Mouse (Mus musculus) erythroblast, adult 5-6 weeks (primary cell): Measurements from ENCODE around the gene Atp1b2. TPM values are rescaled to one million over a fixed set of nuclear protein-coding genes. Genes with fewer than 3 reads are reported as not detected.

Experiments
- ATAC-seq: replicated peaks from 2 replicates; pipeline ENCODE4 v1.8.0; 2016; ENCODE audit warnings: moderate number of reproducible peaks, mild to moderate bottlenecking, moderate TSS enrichment, inconsistent platforms; ENCODE audit not compliant: poor library complexity, low FRiP score, severe bottlenecking
- total RNA-seq, 2 experiments: library from RNA; stranded (forward) in 1 of 2; stranded (reverse) in 1 of 2; fragments of 150-400 nt in 1 of 2; fragments of 200-764, 138-1000 nt in 1 of 2; gene quantifications; 2 replicates each; pipeline versions ENCODE4 v1.2.3 to v1.2.4; 2015 to 2017; ENCODE audit warnings: low replicate concordance in 2 of 2

The Atp1b2 gene
- total RNA-seq, 2 experiments from 2014 or later, result 1.2 to 10.6 TPM

GRCm38 (mm10) chr11:69553341-69553721 lies 52.4 kb downstream of the Atp1b2 start:
- no peak for ATAC-seq

DNA sequence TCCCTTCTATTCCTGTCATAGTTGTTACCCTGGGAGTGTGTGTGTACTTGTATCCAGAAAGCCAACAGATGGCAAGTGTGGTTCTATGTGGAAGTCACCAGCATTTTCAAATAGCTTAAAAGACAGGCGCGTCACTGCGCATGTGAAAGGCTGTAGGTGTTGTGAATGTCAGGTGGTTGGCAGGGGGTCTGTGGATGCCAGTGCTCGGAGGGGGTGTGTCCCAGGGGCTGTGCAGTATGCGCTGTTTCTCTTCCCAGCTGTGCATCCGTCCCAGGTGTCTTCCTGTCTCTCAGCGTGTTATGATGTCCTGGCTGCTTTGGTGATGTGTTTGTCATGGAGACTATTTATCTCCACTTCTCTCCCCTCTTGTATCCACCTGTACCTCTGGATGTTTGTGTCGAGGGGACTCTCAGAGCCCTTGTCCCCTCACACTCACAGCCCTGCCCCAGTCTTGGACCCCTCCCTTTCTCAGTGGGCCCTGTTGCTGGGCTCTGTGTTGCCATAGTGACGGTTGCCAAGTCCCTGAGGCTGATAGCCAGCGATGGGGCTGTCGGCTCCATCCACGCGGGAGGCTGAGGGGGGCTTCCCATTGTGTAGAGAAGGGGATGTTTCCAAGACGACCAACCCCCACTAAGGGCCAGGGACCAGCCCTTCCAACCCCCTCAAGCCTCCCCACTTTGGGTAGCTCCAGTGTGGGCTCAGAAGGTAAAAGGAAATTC lies 53.0 kb downstream of the Atp1b2 start:
- no peak for ATAC-seq

GRCm38 (mm10) chr11:69551310-69551709 lies 54.4 kb downstream of the Atp1b2 start:
- ATAC-seq, result no peak

Other genes starting within 250 kb of the Atp1b2 start
Only the 30 nearest of the 32 such genes appear.
- 25.6 and 30.3 TPM in 2 replicates for gene Naa38, start 210.5 kb downstream of the Atp1b2 start, total RNA-seq (2015; ENCODE audit: low replicate concordance)
- gene Naa38, start 210.5 kb downstream of the Atp1b2 start, total RNA-seq (2017; ENCODE audit: low replicate concordance), result 18.5 and 25.2 TPM in 2 replicates
- 12.5 and 16.1 TPM in 2 replicates for gene Cyb5d1, start 210.3 kb downstream of the Atp1b2 start, total RNA-seq (2015; ENCODE audit: low replicate concordance)
- gene Cyb5d1, start 210.3 kb downstream of the Atp1b2 start, total RNA-seq (2017; ENCODE audit: low replicate concordance), result 23.5 and 31.4 TPM in 2 replicates
- gene Tmem88, start 207.7 kb downstream of the Atp1b2 start, total RNA-seq (2015; ENCODE audit: low replicate concordance), result not detected in 2 replicates
- not detected in 2 replicates for gene Tmem88, start 207.7 kb downstream of the Atp1b2 start, total RNA-seq (2017; ENCODE audit: low replicate concordance)
- gene Kdm6b, start 192.3 kb downstream of the Atp1b2 start, total RNA-seq (2015; ENCODE audit: low replicate concordance), result 5.8 and 8.2 TPM in 2 replicates
- 0.84 and 1.5 TPM in 2 replicates for gene Kdm6b, start 192.3 kb downstream of the Atp1b2 start, total RNA-seq (2017; ENCODE audit: low replicate concordance)
- gene Dnah2, start 56.8 kb downstream of the Atp1b2 start, total RNA-seq (2015; ENCODE audit: low replicate concordance), result not detected in 2 replicates
- not detected in 2 replicates for gene Dnah2, start 56.8 kb downstream of the Atp1b2 start, total RNA-seq (2017; ENCODE audit: low replicate concordance)
- gene Efnb3, start 45.7 kb downstream of the Atp1b2 start, total RNA-seq (2015; ENCODE audit: low replicate concordance), result 1.2 TPM in 1 of 2 replicates, not detected in the other
- 1.3 and 2.2 TPM in 2 replicates for gene Efnb3, start 45.7 kb downstream of the Atp1b2 start, total RNA-seq (2017; ENCODE audit: low replicate concordance)
- 18.4 and 21.3 TPM in 2 replicates for gene Wrap53, start 25.7 kb downstream of the Atp1b2 start, total RNA-seq (2015; ENCODE audit: low replicate concordance)
- 7.7 and 8.9 TPM in 2 replicates for gene Wrap53, start 25.7 kb downstream of the Atp1b2 start, total RNA-seq (2017; ENCODE audit: low replicate concordance)
- 44.6 and 56.8 TPM in 2 replicates for gene Trp53, start 25.6 kb downstream of the Atp1b2 start, total RNA-seq (2015; ENCODE audit: low replicate concordance)
- 25.1 and 28.0 TPM in 2 replicates for gene Trp53, start 25.6 kb downstream of the Atp1b2 start, total RNA-seq (2017; ENCODE audit: low replicate concordance)
- gene Shbg, start 12.0 kb upstream of the Atp1b2 start, total RNA-seq (2015; ENCODE audit: low replicate concordance), result not detected in 2 replicates
- 0.51 TPM in 1 of 2 replicates, not detected in the other for gene Shbg, start 12.0 kb upstream of the Atp1b2 start, total RNA-seq (2017; ENCODE audit: low replicate concordance)
- gene Sat2, start 16.1 kb upstream of the Atp1b2 start, total RNA-seq (2015; ENCODE audit: low replicate concordance), result not detected in 2 replicates
- 0.70 TPM in 1 of 2 replicates, not detected in the other for gene Sat2, start 16.1 kb upstream of the Atp1b2 start, total RNA-seq (2017; ENCODE audit: low replicate concordance)
- 12.3 and 19.2 TPM in 2 replicates for gene Fxr2, start 27.0 kb upstream of the Atp1b2 start, total RNA-seq (2015; ENCODE audit: low replicate concordance)
- gene Fxr2, start 27.0 kb upstream of the Atp1b2 start, total RNA-seq (2017; ENCODE audit: low replicate concordance), result 14.4 and 26.6 TPM in 2 replicates
- not detected in 2 replicates for gene Sox15, start 49.4 kb upstream of the Atp1b2 start, total RNA-seq (2015; ENCODE audit: low replicate concordance)
- gene Sox15, start 49.4 kb upstream of the Atp1b2 start, total RNA-seq (2017; ENCODE audit: low replicate concordance), result not detected in 2 replicates
- 2.9 and 15.6 TPM in 2 replicates for gene Mpdu1, start 56.7 kb upstream of the Atp1b2 start, total RNA-seq (2015; ENCODE audit: low replicate concordance)
- 6.4 and 19.6 TPM in 2 replicates for gene Mpdu1, start 56.7 kb upstream of the Atp1b2 start, total RNA-seq (2017; ENCODE audit: low replicate concordance)
- 42.6 and 48.8 TPM in 2 replicates for gene Cd68, start 60.2 kb upstream of the Atp1b2 start, total RNA-seq (2015; ENCODE audit: low replicate concordance)
- 20.9 and 44.4 TPM in 2 replicates for gene Cd68, start 60.2 kb upstream of the Atp1b2 start, total RNA-seq (2017; ENCODE audit: low replicate concordance)
- 177 and 204 TPM in 2 replicates for gene Eif4a1, start 66.5 kb upstream of the Atp1b2 start, total RNA-seq (2015; ENCODE audit: low replicate concordance)
- gene Eif4a1, start 66.5 kb upstream of the Atp1b2 start, total RNA-seq (2017; ENCODE audit: low replicate concordance), result 163 and 169 TPM in 2 replicates
- gene Senp3, start 76.1 kb upstream of the Atp1b2 start, total RNA-seq (2015; ENCODE audit: low replicate concordance), result 46.4 and 52.3 TPM in 2 replicates
- gene Senp3, start 76.1 kb upstream of the Atp1b2 start, total RNA-seq (2017; ENCODE audit: low replicate concordance), result 10.3 and 18.2 TPM in 2 replicates
- gene Tnfsf13, start 79.8 kb upstream of the Atp1b2 start, total RNA-seq (2015; ENCODE audit: low replicate concordance), result 9.2 and 17.9 TPM in 2 replicates
- 0.28 and 7.8 TPM in 2 replicates for gene Tnfsf13, start 79.8 kb upstream of the Atp1b2 start, total RNA-seq (2017; ENCODE audit: low replicate concordance)
- gene Tnfsf12, start 89.9 kb upstream of the Atp1b2 start, total RNA-seq (2015; ENCODE audit: low replicate concordance), result 1.3 TPM in 1 of 2 replicates, not detected in the other
- 0.17 and 1.1 TPM in 2 replicates for gene Tnfsf12, start 89.9 kb upstream of the Atp1b2 start, total RNA-seq (2017; ENCODE audit: low replicate concordance)
- gene Tnfsfm13, start 90.2 kb upstream of the Atp1b2 start, total RNA-seq (2015; ENCODE audit: low replicate concordance), result 0.38 and 4.8 TPM in 2 replicates
- gene Tnfsfm13, start 90.2 kb upstream of the Atp1b2 start, total RNA-seq (2017; ENCODE audit: low replicate concordance), result 2.8 and 5.2 TPM in 2 replicates
- gene Polr2a, start 152.7 kb upstream of the Atp1b2 start, total RNA-seq (2015; ENCODE audit: low replicate concordance), result 56.5 and 58.3 TPM in 2 replicates
- gene Polr2a, start 152.7 kb upstream of the Atp1b2 start, total RNA-seq (2017; ENCODE audit: low replicate concordance), result 69.5 and 76.9 TPM in 2 replicates
- not detected in 2 replicates for gene Slc35g3, start 156.0 kb upstream of the Atp1b2 start, total RNA-seq (2015; ENCODE audit: low replicate concordance)
- gene Slc35g3, start 156.0 kb upstream of the Atp1b2 start, total RNA-seq (2017; ENCODE audit: low replicate concordance), result not detected in 2 replicates
- gene Zbtb4, start 160.0 kb upstream of the Atp1b2 start, total RNA-seq (2015; ENCODE audit: low replicate concordance), result 1.7 and 1.9 TPM in 2 replicates
- gene Zbtb4, start 160.0 kb upstream of the Atp1b2 start, total RNA-seq (2017; ENCODE audit: low replicate concordance), result 0.94 and 2.4 TPM in 2 replicates
- 4.0 TPM in 1 of 2 replicates, not detected in the other for gene Chrnb1, start 190.0 kb upstream of the Atp1b2 start, total RNA-seq (2015; ENCODE audit: low replicate concordance)
- 0.26 TPM in 1 of 2 replicates, not detected in the other for gene Chrnb1, start 190.0 kb upstream of the Atp1b2 start, total RNA-seq (2017; ENCODE audit: low replicate concordance)
- gene Fgf11, start 195.9 kb upstream of the Atp1b2 start, total RNA-seq (2015; ENCODE audit: low replicate concordance), result not detected in 2 replicates
- gene Fgf11, start 195.9 kb upstream of the Atp1b2 start, total RNA-seq (2017; ENCODE audit: low replicate concordance), result not detected in 2 replicates
- gene Tmem102, start 199.7 kb upstream of the Atp1b2 start, total RNA-seq (2015; ENCODE audit: low replicate concordance), result not detected in 2 replicates
- not detected in 2 replicates for gene Tmem102, start 199.7 kb upstream of the Atp1b2 start, total RNA-seq (2017; ENCODE audit: low replicate concordance)
- 0.42 TPM in 1 of 2 replicates, not detected in the other for gene Gm39566, start 209.4 kb upstream of the Atp1b2 start, total RNA-seq (2015; ENCODE audit: low replicate concordance)
- gene Gm39566, start 209.4 kb upstream of the Atp1b2 start, total RNA-seq (2017; ENCODE audit: low replicate concordance), result 0.14 TPM in 1 of 2 replicates, not detected in the other
- gene Spem2, start 212.5 kb upstream of the Atp1b2 start, total RNA-seq (2015; ENCODE audit: low replicate concordance), result not detected in 2 replicates
- not detected in 2 replicates for gene Spem2, start 212.5 kb upstream of the Atp1b2 start, total RNA-seq (2017; ENCODE audit: low replicate concordance)
- not detected in 2 replicates for gene Spem1, start 216.2 kb upstream of the Atp1b2 start, total RNA-seq (2015; ENCODE audit: low replicate concordance)
- not detected in 2 replicates for gene Spem1, start 216.2 kb upstream of the Atp1b2 start, total RNA-seq (2017; ENCODE audit: low replicate concordance)
- gene Nlgn2, start 231.8 kb upstream of the Atp1b2 start, total RNA-seq (2015; ENCODE audit: low replicate concordance), result 0.19 and 0.42 TPM in 2 replicates
- gene Nlgn2, start 231.8 kb upstream of the Atp1b2 start, total RNA-seq (2017; ENCODE audit: low replicate concordance), result 0.28 and 1.1 TPM in 2 replicates
- gene Tmem256, start 232.6 kb upstream of the Atp1b2 start, total RNA-seq (2015; ENCODE audit: low replicate concordance), result 142 and 218 TPM in 2 replicates
- 57.1 and 181 TPM in 2 replicates for gene Tmem256, start 232.6 kb upstream of the Atp1b2 start, total RNA-seq (2017; ENCODE audit: low replicate concordance)